Mouse (Mus musculus): ENCODE data around the gene Arhgap17. TPM values are rescaled to one million over a fixed set of nuclear protein-coding genes. Genes with fewer than 3 reads are reported as not detected.

Arhgap17 gene
- polyA plus RNA-seq, 1 experiment from 2014 or later, result 26.6 TPM

DNA sequence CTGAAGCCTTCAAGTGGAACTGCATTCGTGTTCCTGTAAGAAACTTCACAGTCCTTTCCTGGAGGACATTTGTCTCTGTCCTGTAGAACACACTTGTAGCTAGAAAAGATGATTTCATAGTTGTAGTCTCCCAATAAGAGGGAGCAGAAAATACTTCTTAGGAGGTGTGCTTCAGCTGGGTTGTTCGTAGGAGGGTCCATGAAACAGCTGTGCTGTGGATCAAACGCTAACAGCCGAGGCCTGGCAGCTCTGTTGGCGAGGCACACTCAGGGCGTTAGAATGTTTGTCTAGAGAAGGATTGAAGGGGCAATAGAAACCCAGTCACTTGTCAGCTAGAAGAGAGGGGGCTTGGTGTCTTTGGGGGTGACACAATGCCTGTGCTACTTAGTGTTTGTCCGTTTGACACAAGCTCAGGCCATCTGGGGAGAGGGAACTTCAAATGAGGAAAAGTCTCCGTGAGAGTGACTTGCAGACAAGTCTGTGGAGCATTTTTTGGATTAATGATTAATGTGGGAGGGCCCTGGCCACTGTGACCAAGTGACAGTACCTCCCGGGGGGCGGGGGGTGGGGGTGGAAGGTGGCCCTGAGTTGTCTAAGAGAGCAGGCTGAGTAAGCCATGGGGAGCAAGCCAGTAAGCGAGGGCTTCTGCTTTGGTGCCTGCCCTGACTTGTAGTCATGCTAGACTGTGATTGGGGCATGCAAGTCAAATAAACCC is 16.1 kb upstream of the Arhgap17 start:
- H3K36me3 ChIP-seq (ENCODE audit: control insufficient read depth, insufficient read depth, low read length), result no peaks in the 10 kb centered on the region
- no peak overlapping the region for H3K4me2 ChIP-seq (replicated peaks; ENCODE audit: low read depth, low read length)
- WGBS, result 62% methylated on average over 11 of the region's 11 CpGs
- no peaks in the 10 kb centered on the region for H3K27me3 ChIP-seq (ENCODE audit: control insufficient read depth, insufficient read depth, low read length)
- no peak overlapping the region for H3K9ac ChIP-seq (replicated peaks; ENCODE audit: low read depth, low read length)
- ATAC-seq (ENCODE audit: insufficient number of reproducible peaks, insufficient read depth, low FRiP score, low read depth), result peak; percentile 74; the same call in 1 of the 2 replicates
- H3K4me1 ChIP-seq (ENCODE audit: control insufficient read depth, insufficient read depth, low read length), result no peaks in the 10 kb centered on the region
- H3K4me3 ChIP-seq (ENCODE audit: low read depth, low read length), result no peak overlapping the region
- peak overlapping the region; percentile 18; the same call in 1 of the 2 replicates for H3K27ac ChIP-seq (ENCODE audit: low read length)
- no peaks in the 10 kb centered on the region for H3K9me3 ChIP-seq (ENCODE audit: control insufficient read depth, low read depth, low read length)

DNA sequence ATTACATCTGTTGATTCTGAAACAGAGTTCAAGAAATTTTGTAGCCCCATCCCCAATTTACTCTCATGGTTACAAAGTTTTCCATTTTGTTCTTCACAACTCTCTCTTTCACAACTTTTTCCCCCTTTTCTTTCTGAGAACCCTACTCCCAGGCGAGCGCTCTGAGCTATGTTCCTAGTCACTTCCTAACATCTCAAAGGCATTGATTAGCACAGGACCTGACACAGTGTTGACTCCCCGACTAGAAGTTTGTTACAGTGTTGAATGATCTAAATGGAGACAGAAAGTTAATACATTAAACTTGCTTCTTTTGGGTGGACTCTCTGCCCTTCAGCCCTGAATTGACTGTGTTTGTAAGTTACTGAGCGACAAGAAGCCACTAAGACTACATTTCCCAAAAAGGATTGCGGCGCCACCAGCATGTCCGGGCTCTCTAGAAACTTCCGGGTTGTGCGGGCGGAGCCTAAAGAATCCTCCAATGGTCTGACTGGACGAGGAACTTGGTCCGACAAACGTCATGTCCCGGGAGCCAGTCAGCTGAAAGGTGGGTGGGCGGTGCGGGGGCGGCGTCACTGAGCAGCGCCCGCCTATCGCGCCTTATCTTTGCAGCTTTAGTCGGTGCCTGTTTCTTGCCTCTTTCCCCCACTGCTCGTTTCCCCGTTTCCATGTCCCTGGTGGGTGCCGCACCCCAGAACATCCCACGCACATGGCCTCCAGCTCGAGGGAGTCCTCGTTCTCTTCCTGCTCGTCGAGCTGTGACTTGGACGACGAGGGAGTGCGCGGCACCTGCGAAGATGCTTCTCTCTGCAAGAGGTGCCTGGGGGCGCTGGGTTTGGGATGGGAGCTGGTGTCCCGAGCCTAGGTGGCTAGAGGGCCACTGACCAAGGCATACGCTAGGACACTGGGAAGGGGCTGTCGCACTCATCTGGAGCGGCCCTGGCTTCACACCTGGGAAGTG is 8.0 kb upstream of the Arhgap17 start:
- ATAC-seq (ENCODE audit: insufficient number of reproducible peaks, insufficient read depth, low FRiP score, low read depth), result peak; percentile 100
- Histone ChIP-seq H3K4me1 (ENCODE audit: control insufficient read depth, insufficient read depth, low read length) (peaks cover 10% of the 10 kb centered on the region), H3K27me3 (ENCODE audit: control insufficient read depth, insufficient read depth, low read length) (no peaks in the 10 kb centered on the region), H3K36me3 (ENCODE audit: control insufficient read depth, insufficient read depth, low read length) (no peaks in the 10 kb centered on the region), H3K4me3 (ENCODE audit: low read depth, low read length) (peak overlapping the region; percentile 91), H3K4me2 (replicated peaks; ENCODE audit: low read depth, low read length) (peak overlapping the region; percentile 79), H3K27ac (ENCODE audit: low read length) (peak overlapping the region; percentile 58; the same call in 1 of the 2 replicates), H3K9ac (replicated peaks; ENCODE audit: low read depth, low read length) (peak overlapping the region; percentile 67), H3K9me3 (ENCODE audit: control insufficient read depth, low read depth, low read length) (no peaks in the 10 kb centered on the region)
- WGBS, result 4% methylated on average over 41 of the region's 41 CpGs

DNA sequence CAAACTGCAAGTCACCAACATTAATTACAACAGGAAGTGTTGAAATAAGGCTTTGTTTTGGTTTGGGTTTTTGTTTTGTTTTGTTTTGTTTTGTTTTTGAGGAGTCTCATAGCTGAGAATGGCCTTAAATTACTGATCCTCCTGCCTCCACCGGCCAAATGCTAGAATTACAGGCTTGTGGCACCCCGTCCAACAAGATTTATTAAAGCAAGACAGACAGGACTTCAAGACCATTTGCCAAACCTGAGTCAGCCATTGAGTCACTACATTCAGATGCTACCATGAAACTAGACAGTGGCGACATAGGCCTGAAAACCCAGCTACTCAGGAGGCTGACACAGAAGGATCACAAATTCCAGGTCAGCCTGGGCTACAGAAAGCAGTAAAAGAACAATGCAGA is 1.8 kb upstream of the Arhgap17 start:
- no peaks in the 10 kb centered on the region for H3K36me3 ChIP-seq (ENCODE audit: control insufficient read depth, insufficient read depth, low read length)
- no peak overlapping the region for H3K27ac ChIP-seq (ENCODE audit: low read length)
- no peak overlapping the region for H3K4me3 ChIP-seq (ENCODE audit: low read depth, low read length)
- no peaks in the 10 kb centered on the region for H3K9me3 ChIP-seq (ENCODE audit: control insufficient read depth, low read depth, low read length)
- H3K4me1 ChIP-seq (ENCODE audit: control insufficient read depth, insufficient read depth, low read length), result peaks cover 13% of the 10 kb centered on the region
- 66% methylated on average over 3 of the region's 3 CpGs for WGBS
- H3K4me2 ChIP-seq (replicated peaks; ENCODE audit: low read depth, low read length), result no peak overlapping the region
- H3K9ac ChIP-seq (replicated peaks; ENCODE audit: low read depth, low read length), result no peak overlapping the region
- ATAC-seq (ENCODE audit: insufficient number of reproducible peaks, insufficient read depth, low FRiP score, low read depth), result no peak
- H3K27me3 ChIP-seq (ENCODE audit: control insufficient read depth, insufficient read depth, low read length), result no peaks in the 10 kb centered on the region

DNA sequence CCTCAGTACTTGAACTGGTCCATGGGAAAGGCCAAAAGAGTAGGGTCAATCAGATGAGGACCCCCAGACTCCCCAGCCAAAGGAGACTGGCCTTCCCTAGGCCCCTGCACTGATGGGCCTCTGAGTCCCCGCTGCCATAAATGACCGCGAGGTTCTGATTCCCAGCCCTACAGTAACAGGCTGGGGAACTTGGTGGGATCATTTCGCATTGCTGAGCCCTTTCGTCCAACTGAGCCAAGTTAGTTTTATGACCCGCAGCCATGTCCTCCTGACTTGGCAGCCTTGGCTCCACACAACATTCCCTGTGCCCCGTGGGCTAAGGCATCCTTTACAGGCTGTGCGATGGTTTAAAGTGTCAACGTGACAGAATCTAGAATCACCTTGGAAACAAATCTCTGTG is 985 bp upstream of the Arhgap17 start:
- Histone ChIP-seq H3K27me3 (ENCODE audit: control insufficient read depth, insufficient read depth, low read length) (no peaks in the 10 kb centered on the region), H3K4me1 (ENCODE audit: control insufficient read depth, insufficient read depth, low read length) (peaks cover 13% of the 10 kb centered on the region), H3K27ac (ENCODE audit: low read length) (no peak overlapping the region), H3K4me2 (replicated peaks; ENCODE audit: low read depth, low read length) (peak overlapping the region; percentile 57), H3K9me3 (ENCODE audit: control insufficient read depth, low read depth, low read length) (no peaks in the 10 kb centered on the region), H3K4me3 (ENCODE audit: low read depth, low read length) (peak overlapping the region; percentile 65), H3K36me3 (ENCODE audit: control insufficient read depth, insufficient read depth, low read length) (no peaks in the 10 kb centered on the region), H3K9ac (replicated peaks; ENCODE audit: low read depth, low read length) (peak overlapping the region; percentile 42)
- WGBS, result 45% methylated on average over 9 of the region's 9 CpGs
- ATAC-seq (ENCODE audit: insufficient number of reproducible peaks, insufficient read depth, low FRiP score, low read depth), result no peak

DNA sequence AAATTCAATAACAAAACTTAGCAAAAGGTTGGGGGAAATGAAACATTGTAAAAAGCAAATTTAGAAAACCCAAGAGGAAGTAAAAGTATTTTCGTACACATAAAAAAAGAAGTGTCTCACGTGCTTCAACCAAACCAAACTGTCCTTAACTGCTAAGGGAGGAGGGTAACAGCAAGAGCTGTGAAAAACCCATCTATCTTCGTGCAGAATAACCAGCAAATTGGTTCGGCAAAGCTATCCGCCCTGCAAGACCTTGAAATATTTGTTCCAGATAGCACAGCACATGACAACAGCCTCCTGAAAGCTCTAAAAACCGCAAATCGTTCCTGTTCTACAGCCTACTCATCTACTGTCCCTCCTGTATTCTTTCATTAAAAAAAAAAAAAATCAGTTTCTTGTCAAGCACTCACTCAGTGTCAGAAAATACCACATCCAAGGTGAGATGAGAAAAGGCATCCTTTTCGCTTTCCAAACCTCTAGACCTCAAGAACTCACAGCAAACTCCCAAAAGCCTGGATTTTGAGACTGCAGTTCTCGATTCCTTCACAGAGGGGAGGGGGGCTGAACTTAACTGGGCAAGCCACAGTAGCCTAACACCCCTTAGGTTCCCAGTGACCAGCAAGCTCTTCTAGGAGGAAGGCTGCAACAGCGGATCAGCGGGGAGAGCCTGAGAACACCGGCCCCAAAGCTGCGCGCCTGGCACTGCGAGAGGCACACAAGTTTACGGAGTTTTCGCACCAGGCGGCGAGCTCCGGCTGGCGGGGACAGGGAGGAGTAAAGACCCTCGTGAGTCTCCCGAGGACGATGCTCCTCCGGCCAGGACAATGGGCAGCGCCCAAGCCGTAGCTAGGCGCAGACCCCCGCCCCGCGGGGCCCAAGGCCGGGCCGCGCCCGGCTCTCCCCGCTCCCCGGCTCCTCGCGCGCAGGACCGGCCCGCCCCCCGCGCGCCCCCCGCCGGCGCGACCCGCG is 653 bp downstream of the Arhgap17 start:
- H3K9ac ChIP-seq (replicated peaks; ENCODE audit: low read depth, low read length), result peak overlapping the region; percentile 77
- peak overlapping the region; percentile 65 for H3K4me3 ChIP-seq (ENCODE audit: low read depth, low read length)
- peak overlapping the region; percentile 57 for H3K4me2 ChIP-seq (replicated peaks; ENCODE audit: low read depth, low read length)
- no peaks in the 10 kb centered on the region for H3K27me3 ChIP-seq (ENCODE audit: control insufficient read depth, insufficient read depth, low read length)
- peak overlapping the region; percentile 86 for H3K27ac ChIP-seq (ENCODE audit: low read length)
- H3K9me3 ChIP-seq (ENCODE audit: control insufficient read depth, low read depth, low read length), result no peaks in the 10 kb centered on the region
- WGBS, result 2% methylated on average over 51 of the region's 51 CpGs
- H3K36me3 ChIP-seq (ENCODE audit: control insufficient read depth, insufficient read depth, low read length), result no peaks in the 10 kb centered on the region
- peaks cover 13% of the 10 kb centered on the region for H3K4me1 ChIP-seq (ENCODE audit: control insufficient read depth, insufficient read depth, low read length)
- ATAC-seq (ENCODE audit: insufficient number of reproducible peaks, insufficient read depth, low FRiP score, low read depth), result peak; percentile 56

DNA sequence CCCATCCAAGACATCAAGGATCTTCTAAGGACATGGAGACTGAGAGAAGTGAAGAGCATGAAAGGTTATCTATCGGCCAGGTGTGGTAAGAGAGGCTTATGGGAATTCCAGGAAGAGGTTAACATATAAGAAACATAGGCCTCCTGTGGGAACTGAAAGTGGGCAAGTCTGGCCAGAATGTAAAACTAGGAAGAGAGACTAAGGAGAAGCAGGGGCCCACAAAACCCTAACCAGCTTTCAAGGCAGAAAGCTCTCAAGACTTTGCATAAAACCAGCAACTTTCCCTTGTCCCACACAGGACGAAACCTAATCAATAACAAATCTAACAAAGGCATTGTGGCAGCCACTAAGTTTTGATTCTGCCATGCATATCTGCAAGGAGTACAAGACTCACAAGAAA is 1.5 kb downstream of the Arhgap17 start:
- Histone ChIP-seq H3K4me1 (ENCODE audit: control insufficient read depth, insufficient read depth, low read length) (peaks cover 13% of the 10 kb centered on the region), H3K4me2 (replicated peaks; ENCODE audit: low read depth, low read length) (peak overlapping the region; percentile 57), H3K36me3 (ENCODE audit: control insufficient read depth, insufficient read depth, low read length) (no peaks in the 10 kb centered on the region), H3K27ac (ENCODE audit: low read length) (no peak overlapping the region), H3K9ac (replicated peaks; ENCODE audit: low read depth, low read length) (no peak overlapping the region), H3K27me3 (ENCODE audit: control insufficient read depth, insufficient read depth, low read length) (no peaks in the 10 kb centered on the region), H3K9me3 (ENCODE audit: control insufficient read depth, low read depth, low read length) (no peaks in the 10 kb centered on the region), H3K4me3 (ENCODE audit: low read depth, low read length) (peak overlapping the region; percentile 65)
- 78% methylated on average over 2 of the region's 2 CpGs for WGBS
- no peak for ATAC-seq (ENCODE audit: insufficient number of reproducible peaks, insufficient read depth, low FRiP score, low read depth)

DNA sequence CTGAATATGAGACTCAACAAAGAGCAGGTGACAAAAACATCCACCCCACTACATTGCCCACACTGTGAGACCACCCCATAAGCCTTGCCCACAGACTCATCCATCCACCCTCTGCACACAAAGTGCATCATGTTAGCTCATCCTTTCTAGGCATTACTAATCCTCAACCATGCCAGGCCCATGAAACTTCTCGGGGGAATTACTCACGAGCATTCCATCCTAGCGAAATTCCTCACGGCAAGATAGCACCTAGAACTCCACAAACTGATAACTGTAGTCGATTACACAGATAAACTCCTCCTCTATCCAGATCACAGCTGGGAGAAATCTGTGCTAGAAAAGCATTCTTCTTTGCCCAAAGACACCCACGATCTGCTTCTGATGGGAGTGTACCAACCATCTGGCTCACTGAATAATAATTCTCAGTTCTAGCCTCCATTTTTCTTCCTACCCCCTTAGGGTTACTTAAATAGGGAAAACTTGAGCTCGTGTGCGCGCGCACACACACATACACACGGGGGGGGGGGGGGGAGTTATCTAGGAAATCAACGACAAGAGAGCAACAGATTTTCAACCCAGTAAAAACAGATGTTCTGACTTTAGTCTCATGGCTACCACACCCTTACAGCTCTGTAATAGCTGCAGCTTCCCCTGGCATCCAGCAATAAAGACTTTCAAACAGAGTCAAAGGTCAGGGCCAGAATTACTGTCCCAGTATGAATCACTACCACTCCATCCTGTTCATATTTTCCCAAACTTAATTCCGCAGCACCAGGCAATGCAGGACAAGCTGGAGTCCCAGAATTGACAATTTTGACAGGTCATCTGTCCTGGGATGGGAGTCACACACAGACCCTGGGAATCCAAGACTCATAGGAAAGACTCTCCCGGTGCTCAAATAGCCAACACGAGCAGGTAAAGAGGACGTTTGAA is 2.2 kb downstream of the Arhgap17 start:
- Histone ChIP-seq H3K4me3 (ENCODE audit: low read depth, low read length) (peak overlapping the region; percentile 65; the same call in 1 of the 2 replicates), H3K4me1 (ENCODE audit: control insufficient read depth, insufficient read depth, low read length) (peaks cover 13% of the 10 kb centered on the region), H3K27ac (ENCODE audit: low read length) (no peak overlapping the region), H3K36me3 (ENCODE audit: control insufficient read depth, insufficient read depth, low read length) (no peaks in the 10 kb centered on the region), H3K9ac (replicated peaks; ENCODE audit: low read depth, low read length) (no peak overlapping the region), H3K27me3 (ENCODE audit: control insufficient read depth, insufficient read depth, low read length) (no peaks in the 10 kb centered on the region), H3K4me2 (replicated peaks; ENCODE audit: low read depth, low read length) (peak overlapping the region; percentile 57), H3K9me3 (ENCODE audit: control insufficient read depth, low read depth, low read length) (no peaks in the 10 kb centered on the region)
- ATAC-seq (ENCODE audit: insufficient number of reproducible peaks, insufficient read depth, low FRiP score, low read depth), result no peak
- WGBS, result 71% methylated on average over 16 of the region's 16 CpGs
